Mouse (Mus musculus) spleen, adult 2 months (tissue): ENCODE results near the gene Brox. TPM values are rescaled to one million over a fixed set of nuclear protein-coding genes. Genes with fewer than 3 reads are reported as not detected.

Experiments
- DNase-seq, 2 experiments: peaks; one replicate each; pipeline versions ENCODE4 v3.0.0 to v3.0.0-alpha.2; 2012 to 2021; ENCODE audit warnings: low spot score in 2 of 2, low read depth in 1 of 2
- H3K27ac ChIP-seq: fragments of 200-500 bp; 2 replicates; pipeline ENCODE4 v1.5.1; 2012; ENCODE audit warnings: low read length, inconsistent platforms; ENCODE audit not compliant: insufficient read depth
- H3K27me3 ChIP-seq: fragments of 200-500 bp; 2 replicates; pipeline ENCODE4 v1.6.1; 2012; ENCODE audit warnings: mild to moderate bottlenecking, moderate library complexity, low read length, inconsistent platforms; ENCODE audit not compliant: control insufficient read depth, insufficient read depth
- H3K36me3 ChIP-seq: fragments of 200-500 bp; 2 replicates; pipeline ENCODE4 v1.6.1; 2012; ENCODE audit warnings: mild to moderate bottlenecking, low read length, inconsistent platforms; ENCODE audit not compliant: control insufficient read depth, insufficient read depth
- H3K4me1 ChIP-seq: fragments of 200-500 bp; 2 replicates; pipeline ENCODE4 v1.6.1; 2011; ENCODE audit warnings: inconsistent platforms; ENCODE audit not compliant: control insufficient read depth, insufficient read depth, insufficient read length
- H3K4me3 ChIP-seq: fragments of 200-500 bp; 2 replicates; pipeline ENCODE4 v1.5.1; 2011; ENCODE audit warnings: mild to moderate bottlenecking, inconsistent platforms; ENCODE audit not compliant: insufficient read depth, insufficient read length; ENCODE audit errors: extremely low read depth
- CTCF ChIP-seq: fragments of 200-500 bp; IDR thresholded peaks from 2 replicates; pipeline ENCODE4 v1.5.1; 2011; ENCODE audit warnings: mild to moderate bottlenecking, inconsistent platforms; ENCODE audit not compliant: insufficient read depth, insufficient read length, insufficient replicate concordance; ENCODE audit errors: extremely low read depth
- POLR2A ChIP-seq: fragments of 200-500 bp; IDR thresholded peaks from 2 replicates; pipeline ENCODE4 v1.6.1; 2011; ENCODE audit warnings: low read depth, low read length, inconsistent platforms
- WGBS: fragments of 180-500 bp; shearing (Covaris S2); methylation state at CpG from one replicate; pipeline ENCODE4 v1.1.7; 2018; 5-methylcytosine and 5-hydroxymethylcytosine counted together
- polyA plus RNA-seq: library from polyadenylated mRNA; depleted of rRNA; stranded (reverse); fragments of >200 nt; gene quantifications from 2 replicates; pipeline ENCODE4 v1.2.3, GENCODE M21; 2012

Brox gene
- polyA plus RNA-seq, 1 experiment, result 11.3 TPM

GRCm38 (mm10) chr1:183251818-183252217, 45.3 kb downstream of the Brox start:
- Histone ChIP-seq H3K4me1 (no peaks in the 10 kb centered on the region), H3K4me3 (no peak overlapping the region), H3K36me3 (no peaks in the 10 kb centered on the region), H3K27me3 (0 out of 2 replicates have a peak, but pooled peaks cover 2% of the 10 kb centered on the region), H3K27ac (no peak overlapping the region)
- WGBS, result 85% methylated on average over 2 of the region's 2 CpGs
- no peak for DNase-seq
- TF ChIP-seq CTCF (no peak), POLR2A (no peak)

GRCm38 (mm10) chr1:183250612-183251011, 46.5 kb downstream of the Brox start:
- no peaks in the 10 kb centered on the region for H3K36me3 ChIP-seq
- H3K4me3 ChIP-seq, result no peak overlapping the region
- TF ChIP-seq POLR2A, result no peak
- TF ChIP-seq CTCF, result no peak
- WGBS, result 88% methylated on average over 4 of the region's 4 CpGs
- H3K4me1 ChIP-seq, result no peaks in the 10 kb centered on the region
- H3K27ac ChIP-seq, result no peak overlapping the region
- DNase-seq, result no peak
- H3K27me3 ChIP-seq, result 0 out of 2 replicates have a peak, but pooled peaks cover 2% of the 10 kb centered on the region

DNA sequence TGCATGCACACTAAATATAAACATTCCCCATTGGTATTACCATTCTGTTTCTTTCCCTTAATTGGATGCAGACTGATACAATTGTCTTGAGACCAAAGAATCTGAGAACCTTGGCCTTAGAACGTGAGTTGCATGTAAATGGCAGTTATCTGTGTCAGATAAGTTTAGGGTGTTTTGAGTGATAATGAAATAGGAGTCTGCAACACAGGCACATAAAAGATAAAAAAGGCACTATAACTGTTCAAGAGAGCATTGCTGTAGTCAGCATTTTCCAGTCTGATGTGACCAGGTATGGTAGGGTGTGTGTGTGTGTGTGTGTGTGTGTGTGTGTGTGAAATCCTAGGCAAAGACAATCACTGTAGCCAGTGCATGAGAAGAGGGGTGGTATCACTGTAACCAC, 48.9 kb downstream of the Brox start:
- TF ChIP-seq CTCF (no peak), POLR2A (no peak)
- Histone ChIP-seq H3K36me3 (no peaks in the 10 kb centered on the region), H3K4me3 (no peak overlapping the region), H3K27ac (no peak overlapping the region), H3K4me1 (no peaks in the 10 kb centered on the region), H3K27me3 (0 out of 2 replicates have a peak, but pooled peaks cover 2% of the 10 kb centered on the region)
- no peak for DNase-seq
- WGBS, result 68% methylated on average over 1 of the region's 1 CpGs

- no peak for DNase-seq
- no peaks in the 10 kb centered on the region for H3K4me1 ChIP-seq
- H3K36me3 ChIP-seq, result no peaks in the 10 kb centered on the region
- 77% methylated on average over 7 of the region's 7 CpGs for WGBS
- H3K4me3 ChIP-seq, result no peak overlapping the region
- TF ChIP-seq CTCF (no peak), POLR2A (no peak)
- H3K27me3 ChIP-seq, result no peaks in the 10 kb centered on the region
- no peak overlapping the region for H3K27ac ChIP-seq
Measured at GRCm38 (mm10) chr1:183243293-183243692, 53.8 kb downstream of the Brox start.

- no peaks in the 10 kb centered on the region for H3K36me3 ChIP-seq
- no peaks in the 10 kb centered on the region for H3K4me1 ChIP-seq
- no peak for DNase-seq
- H3K4me3 ChIP-seq, result no peak overlapping the region
- TF ChIP-seq CTCF, result no peak
- no peak for TF ChIP-seq POLR2A
- no peak overlapping the region for H3K27ac ChIP-seq
- no peaks in the 10 kb centered on the region for H3K27me3 ChIP-seq
- 24% methylated on average over 2 of the region's 2 CpGs for WGBS
Measured at GRCm38 (mm10) chr1:183237901-183238300, 59.2 kb downstream of the Brox start.

GRCm38 (mm10) chr1:183236460-183236859, 60.6 kb downstream of the Brox start:
- TF ChIP-seq POLR2A (no peak), CTCF (no peak)
- 92% methylated on average over 5 of the region's 5 CpGs for WGBS
- H3K27ac ChIP-seq, result no peak overlapping the region

GRCm38 (mm10) chr1:183233679-183234174, 63.3 kb downstream of the Brox start:
- WGBS, result 94% methylated on average over 11 of the region's 11 CpGs
- Histone ChIP-seq H3K4me1 (no peaks in the 10 kb centered on the region), H3K4me3 (no peak overlapping the region), H3K27ac (no peak overlapping the region), H3K36me3 (no peaks in the 10 kb centered on the region), H3K27me3 (no peaks in the 10 kb centered on the region)
- TF ChIP-seq POLR2A, result no peak
- TF ChIP-seq CTCF, result no peak
- no peak for DNase-seq

More at GRCm38 (mm10) chr1:183236460-183236859, 60.6 kb downstream of the Brox start:
- Histone ChIP-seq H3K36me3 (no peaks in the 10 kb centered on the region), H3K4me3 (no peak overlapping the region), H3K4me1 (no peaks in the 10 kb centered on the region), H3K27me3 (no peaks in the 10 kb centered on the region)
- no peak for DNase-seq
